Mouse (Mus musculus): ENCODE data around the gene Obscn.

DNA sequence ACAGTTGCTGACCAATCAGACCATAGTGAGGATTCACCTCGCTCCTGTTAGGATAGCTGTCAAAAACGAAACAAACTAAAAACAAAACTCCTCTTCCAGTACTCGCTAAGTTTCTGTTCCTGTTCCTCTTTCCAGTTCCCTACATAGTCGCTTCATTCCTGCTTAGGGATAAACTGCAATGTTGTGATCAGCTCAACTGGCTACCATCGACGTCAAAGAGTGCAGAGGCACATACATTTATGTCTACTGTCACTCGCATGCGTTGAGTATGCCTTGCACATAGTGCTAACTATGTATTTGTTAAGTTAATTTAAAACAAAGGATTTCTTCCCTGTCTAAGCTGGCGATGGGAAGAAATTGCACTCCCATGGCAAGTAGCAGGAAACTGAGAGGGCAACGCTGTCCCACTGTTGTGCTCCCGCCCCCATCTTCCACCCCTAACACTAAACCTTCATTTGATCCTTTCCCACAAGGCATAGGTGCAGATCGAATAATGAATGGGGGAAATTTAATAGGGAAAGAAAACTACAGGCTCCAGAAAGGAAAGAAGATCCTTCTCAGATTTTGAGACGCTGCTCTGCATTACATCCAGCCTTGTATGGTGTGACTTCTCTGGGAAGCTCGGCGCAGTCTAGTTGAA is 176.9 kb downstream of the Obscn start:
- TF ChIP-seq CTCF (IDR thresholded peaks at IDR 0.05) = no peak
- TF ChIP-seq EP300 (IDR thresholded peaks at IDR 0.05) = no peak
